23 mouse cellular contexts compared by ENCODE assay signal in genomic region chr4:107850091-107850490, GRCm38 (mm10). TPM values are rescaled to one million over a fixed set of nuclear protein-coding genes. Genes with fewer than 3 reads are reported as not detected.
DNase-seq lines count a peak whose midpoint lies in the region; ATAC-seq lines count a peak whose summit lies in the region.
"Had no signal": no experiment of that assay in that cellular context is flagged by ENCODE, and none has a peak within 500 bp of the region (broad histone marks: within the 10 kb centered on the region; RNA-seq: fewer than 3 reads in every experiment).

No protein-coding gene starts in this region.

- H3K9me3 ChIP-seq in hindbrain, embryonic 13.5 days, result no peaks in the 10 kb centered on the region
- H3K9me3 ChIP-seq in hindbrain, embryonic 12.5 days (replicated peaks), result no peaks in the 10 kb centered on the region
- no peaks in the 10 kb centered on the region for H3K9me3 ChIP-seq in embryonic facial prominence, embryonic 10.5 days
- H3K9me3 ChIP-seq: embryonic facial prominence, embryonic 12.5 days; forebrain, embryonic 13.5 days; heart, embryonic 10.5 days had no signal

- WGBS in hindbrain, embryonic 13.5 days, result 86% methylated on average over 8 of the region's 8 CpGs
- WGBS in hindbrain, embryonic 12.5 days, result 91% methylated on average over 8 of the region's 8 CpGs
- 89% methylated on average over 8 of the region's 8 CpGs for WGBS in embryonic facial prominence, embryonic 10.5 days

- DNase-seq in embryonic facial prominence, embryonic 10.5 days (ENCODE audit: low spot score), result no peak
- DNase-seq in kidney, adult 9 months, result peak; percentile 34
- DNase-seq in kidney, postnatal 25 days, result peak; percentile 35 to 73
- no peak for DNase-seq in layer of hippocampus, adult 9-11 months
- DNase-seq in adrenal gland, adult 2 months, result no peak
- DNase-seq: adrenal gland, postnatal 25 days; cerebellum, adult 2 months; cerebellum, postnatal 14 days; embryo, embryonic 11 days; gastrocnemius, adult 2 months; gastrocnemius, postnatal 36 days; heart, adult 18-20 months; heart, postnatal 10 days; heart, postnatal 4 days had no signal

- peaks cover 95% of the 10 kb centered on the region for H3K36me3 ChIP-seq in hindbrain, embryonic 13.5 days
- peaks cover 46% of the 10 kb centered on the region for H3K36me3 ChIP-seq in hindbrain, embryonic 12.5 days
- peaks cover 41% of the 10 kb centered on the region for H3K36me3 ChIP-seq in embryonic facial prominence, embryonic 10.5 days (replicated peaks)
- H3K36me3 ChIP-seq: embryonic facial prominence, embryonic 12.5 days; heart, embryonic 10.5 days had no signal

- H3K27me3 ChIP-seq in hindbrain, embryonic 13.5 days, result peaks cover 21% of the 10 kb centered on the region
- H3K27me3 ChIP-seq in hindbrain, embryonic 12.5 days, result peaks cover 16% of the 10 kb centered on the region
- peaks cover 35% of the 10 kb centered on the region for H3K27me3 ChIP-seq in embryonic facial prominence, embryonic 10.5 days (replicated peaks; ENCODE audit: low read depth, poor library complexity, severe bottlenecking)
- H3K27me3 ChIP-seq: CH12.LX, Patski had no signal

- H3K9ac ChIP-seq in hindbrain, embryonic 13.5 days, result 0 out of 2 replicates have a peak overlapping the region, but pooled peaks have one; percentile 19
- no peak overlapping the region for H3K9ac ChIP-seq in hindbrain, embryonic 12.5 days
- H3K9ac ChIP-seq: embryonic facial prominence, embryonic 12.5 days; forebrain, embryonic 13.5 days; hindbrain, embryonic 14.5 days had no signal

- no peak overlapping the region for H3K4me3 ChIP-seq in hindbrain, embryonic 13.5 days
- H3K4me3 ChIP-seq in hindbrain, embryonic 12.5 days, result no peak overlapping the region
- no peak overlapping the region for H3K4me3 ChIP-seq in embryonic facial prominence, embryonic 10.5 days
- H3K4me3 ChIP-seq: embryonic facial prominence, embryonic 12.5 days; forebrain, embryonic 13.5 days; gastrocnemius, adult 2 months; heart, embryonic 10.5 days had no signal

- no peak for ATAC-seq in hindbrain, embryonic 13.5 days (ENCODE audit: low FRiP score)
- ATAC-seq in hindbrain, embryonic 12.5 days (ENCODE audit: low FRiP score), result no peak
- ATAC-seq: activated CD4-positive, CD25-positive, alpha-beta regulatory T cell, adult 4 months; forebrain, embryonic 13.5 days; Patski had no signal

- peaks cover 11% of the 10 kb centered on the region for H3K4me1 ChIP-seq in hindbrain, embryonic 13.5 days (replicated peaks)
- peaks cover 12% of the 10 kb centered on the region; the same call in 1 of the 2 replicates for H3K4me1 ChIP-seq in hindbrain, embryonic 12.5 days
- peaks cover 20% of the 10 kb centered on the region for H3K4me1 ChIP-seq in embryonic facial prominence, embryonic 10.5 days

- H3K4me2 ChIP-seq in hindbrain, embryonic 13.5 days, result no peak overlapping the region
- H3K4me2 ChIP-seq in hindbrain, embryonic 12.5 days (replicated peaks), result no peak overlapping the region
- H3K4me2 ChIP-seq: embryonic facial prominence, embryonic 12.5 days; forebrain, embryonic 13.5 days; hindbrain, embryonic 14.5 days had no signal

- no peak overlapping the region for H3K27ac ChIP-seq in hindbrain, embryonic 13.5 days
- no peak overlapping the region for H3K27ac ChIP-seq in hindbrain, embryonic 12.5 days
- H3K27ac ChIP-seq in embryonic facial prominence, embryonic 10.5 days (replicated peaks), result 0 out of 2 replicates have a peak overlapping the region, but pooled peaks have one; percentile 4
- H3K27ac ChIP-seq: embryonic facial prominence, embryonic 12.5 days; forebrain, embryonic 13.5 days; gastrocnemius, adult 2 months; heart, embryonic 10.5 days; hindbrain, embryonic 14.5 days had no signal

RNA-seq across cellular contexts. Expression of gene Magoh, which starts 29.5 kb away (rescaled TPM):
- 135 and 137 TPM in 2 replicates for polyA plus RNA-seq in hindbrain, embryonic 13.5 days (2015; fragmentation: Nextera tagmentation; extraction: Ambion mirVana)
- 173 and 174 TPM in 2 replicates for polyA plus RNA-seq in hindbrain, embryonic 12.5 days (2016; fragmentation: Nextera tagmentation; extraction: Ambion mirVana)
- 240 and 242 TPM in 2 replicates for polyA plus RNA-seq in embryonic facial prominence, embryonic 10.5 days (2016; fragmentation: Nextera tagmentation; extraction: Ambion mirVana)
- 10 to 100 TPM; 70.2 to 77.2 TPM for total RNA-seq in adrenal gland, adult 2 months (2021)
- 15.2 and 17.8 TPM in 2 replicates for polyA plus RNA-seq in adrenal gland, adult 2 months (2012; rRNA removed)

RNA-seq across cellular contexts. Expression of gene 0610037L13Rik, which starts 39.5 kb away (rescaled TPM):
- 93.7 and 93.8 TPM in 2 replicates for polyA plus RNA-seq in hindbrain, embryonic 13.5 days (2015; fragmentation: Nextera tagmentation; extraction: Ambion mirVana)
- 106 and 113 TPM in 2 replicates for polyA plus RNA-seq in hindbrain, embryonic 12.5 days (2016; fragmentation: Nextera tagmentation; extraction: Ambion mirVana)
- polyA plus RNA-seq in embryonic facial prominence, embryonic 10.5 days (2016; fragmentation: Nextera tagmentation; extraction: Ambion mirVana), result 102 TPM in 2 replicates
- total RNA-seq in adrenal gland, adult 2 months (2021), result 10 to 100 TPM; 74.1 to 77.3 TPM
- polyA plus RNA-seq in adrenal gland, adult 2 months (2012; rRNA removed), result 12.9 and 16.2 TPM in 2 replicates

RNA-seq across cellular contexts. Expression of gene Lrp8, which starts 48.0 kb away (rescaled TPM):
- 38.4 and 41.7 TPM in 2 replicates for polyA plus RNA-seq in hindbrain, embryonic 13.5 days (2015; fragmentation: Nextera tagmentation; extraction: Ambion mirVana)
- polyA plus RNA-seq in hindbrain, embryonic 12.5 days (2016; fragmentation: Nextera tagmentation; extraction: Ambion mirVana), result 46.7 and 52.6 TPM in 2 replicates
- 7.4 and 8.5 TPM in 2 replicates for polyA plus RNA-seq in embryonic facial prominence, embryonic 10.5 days (2016; fragmentation: Nextera tagmentation; extraction: Ambion mirVana)
- 1 to 10 TPM; 9.5 to 9.8 TPM for total RNA-seq in adrenal gland, adult 2 months (2021)
- polyA plus RNA-seq in adrenal gland, adult 2 months (2012; rRNA removed), result 14.0 and 15.9 TPM in 2 replicates

Comparison
In these comparisons a context has a peak if more than half of its experiments do, and no peak if none do; other contexts are left out.
1. DNase-seq: peak in kidney, adult 9 months (single experiment) and kidney, postnatal 25 days (2 of 2); none in embryonic facial prominence, embryonic 10.5 days (single experiment), layer of hippocampus, adult 9-11 months (single experiment) and adrenal gland, adult 2 months (single experiment).